Mouse (Mus musculus) myocyte (in vitro differentiated cells): Measurements from ENCODE around the gene Irx5. TPM values are rescaled to one million over a fixed set of nuclear protein-coding genes. Genes with fewer than 3 reads are reported as not detected.
A peak's percentile ranks its signal among the peaks of the same experiment; 100 is the strongest.

Experiments used
- H3K27me3 ChIP-seq: one replicate; pipeline ENCODE4 v1.6.1; 2011; ENCODE audit not compliant: control insufficient read depth, insufficient read depth, insufficient read length
- H3K36me3 ChIP-seq: one replicate; pipeline ENCODE4 v1.6.1; 2011; ENCODE audit not compliant: control insufficient read depth, insufficient read depth
- H3K4me2 ChIP-seq: one replicate; pipeline ENCODE4 v1.6.1; 2011; ENCODE audit warnings: low read depth, control low read depth
- H3K4me3 ChIP-seq: one replicate; pipeline ENCODE4 v1.5.1; 2011; ENCODE audit warnings: mild to moderate bottlenecking, control low read depth, moderate library complexity
- H3K79me2 ChIP-seq: one replicate; pipeline ENCODE4 v1.6.1; 2011; ENCODE audit not compliant: control insufficient read depth, insufficient read depth
- H3ac ChIP-seq: one replicate; pipeline ENCODE4 v1.6.1; 2011; ENCODE audit not compliant: control insufficient read depth, insufficient read length
- CEBPB ChIP-seq: IDR thresholded peaks from 2 replicates; pipeline ENCODE4 v1.6.1; 2011; ENCODE audit warnings: mild to moderate bottlenecking, moderate library complexity; ENCODE audit not compliant: poor library complexity, insufficient read depth, severe bottlenecking
- E2F4 ChIP-seq: IDR thresholded peaks from one replicate; pipeline ENCODE4 v1.6.1; 2011; ENCODE audit warnings: mild to moderate bottlenecking, control low read depth, moderate library complexity; ENCODE audit not compliant: insufficient read depth
- MAX ChIP-seq: IDR thresholded peaks from one replicate; pipeline ENCODE4 v1.6.1; 2011; ENCODE audit warnings: low read depth, mild to moderate bottlenecking, control low read depth
- MYOD1 ChIP-seq, 3 experiments: IDR thresholded peaks; one replicate each; pipeline ENCODE4 v1.6.1; 2011; ENCODE audit warnings: control low read depth in 2 of 3, low read depth in 2 of 3, mild to moderate bottlenecking in 2 of 3, moderate library complexity in 1 of 3; ENCODE audit not compliant: insufficient read length in 2 of 3, control insufficient read depth in 1 of 3
- MYOG ChIP-seq, 3 experiments: IDR thresholded peaks; one replicate each; pipeline ENCODE4 v1.6.1; 2011; ENCODE audit warnings: control low read depth in 2 of 3, low read depth in 2 of 3, mild to moderate bottlenecking in 2 of 3; ENCODE audit not compliant: insufficient read length in 2 of 3, control insufficient read depth in 1 of 3, insufficient read depth in 1 of 3
- POLR2A ChIP-seq: IDR thresholded peaks from one replicate; pipeline ENCODE4 v1.6.1; 2011; ENCODE audit warnings: low read depth, mild to moderate bottlenecking, control low read depth, moderate library complexity; ENCODE audit not compliant: insufficient read length
- POLR2AphosphoS2 ChIP-seq: IDR thresholded peaks from one replicate; pipeline ENCODE4 v1.6.1; 2011; ENCODE audit warnings: low read depth, control low read depth; ENCODE audit not compliant: insufficient read length
- REST ChIP-seq: IDR thresholded peaks from one replicate; pipeline ENCODE4 v1.6.1; 2011; ENCODE audit warnings: mild to moderate bottlenecking, control low read depth, moderate library complexity; ENCODE audit not compliant: insufficient read depth, insufficient read length
- SRF ChIP-seq: IDR thresholded peaks from one replicate; pipeline ENCODE4 v1.6.1; 2011; ENCODE audit warnings: low read depth; ENCODE audit not compliant: control insufficient read depth, insufficient read length
- TCF12 ChIP-seq: IDR thresholded peaks from one replicate; pipeline ENCODE4 v1.6.1; 2011; ENCODE audit warnings: mild to moderate bottlenecking, control low read depth; ENCODE audit not compliant: poor library complexity, insufficient read depth, severe bottlenecking
- TCF3 ChIP-seq: IDR thresholded peaks from one replicate; pipeline ENCODE4 v1.6.1; 2011; ENCODE audit warnings: low read depth, control low read depth; ENCODE audit not compliant: insufficient read length
- USF1 ChIP-seq: IDR thresholded peaks from one replicate; pipeline ENCODE4 v1.6.1; 2011; ENCODE audit warnings: low read depth, mild to moderate bottlenecking, control low read depth, moderate library complexity
- polyA plus RNA-seq: library from polyadenylated mRNA; unstranded; fragments of >200 nt; fragmentation: generic; extraction: Trizol; gene quantifications from one replicate; pipeline ENCODE4 v1.2.1, GENCODE M21; 2012; ENCODE audit warnings: missing spikeins

Irx5 gene
- polyA plus RNA-seq = 8.2 TPM

GRCm38 (mm10) chr8:92357398-92357981 lies at the start of gene Irx5:
Irx5 (plus strand) TSS chr8:92357625.
- TF ChIP-seq MYOD1 (IDR thresholded peaks at IDR 0.05; ENCODE audit: control insufficient read depth in 1 of 3, insufficient read length in 2 of 3, low read depth in 2 of 3) (peak in 1 of 3 experiments; percentile 47), POLR2AphosphoS2 (peak; percentile 57), MYOG (IDR thresholded peaks at IDR 0.05; ENCODE audit: control insufficient read depth in 1 of 3, insufficient read depth in 1 of 3, insufficient read length in 2 of 3, low read depth in 2 of 3) (no peak), CEBPB (no peak), POLR2A (peak; percentile 73)
- H3K4me3 ChIP-seq = peak within 1 kb of the TSS; percentile 95
- peaks cover 6% of the 10 kb centered on the region for H3K36me3 ChIP-seq
- H3K79me2 ChIP-seq = peaks cover 40% of the 10 kb centered on the region
- no peaks in the 10 kb centered on the region for H3K27me3 ChIP-seq
- peak within 1 kb of the TSS; percentile 98 for H3ac ChIP-seq
- peak within 1 kb of the TSS; percentile 85 for H3K4me2 ChIP-seq

DNA sequence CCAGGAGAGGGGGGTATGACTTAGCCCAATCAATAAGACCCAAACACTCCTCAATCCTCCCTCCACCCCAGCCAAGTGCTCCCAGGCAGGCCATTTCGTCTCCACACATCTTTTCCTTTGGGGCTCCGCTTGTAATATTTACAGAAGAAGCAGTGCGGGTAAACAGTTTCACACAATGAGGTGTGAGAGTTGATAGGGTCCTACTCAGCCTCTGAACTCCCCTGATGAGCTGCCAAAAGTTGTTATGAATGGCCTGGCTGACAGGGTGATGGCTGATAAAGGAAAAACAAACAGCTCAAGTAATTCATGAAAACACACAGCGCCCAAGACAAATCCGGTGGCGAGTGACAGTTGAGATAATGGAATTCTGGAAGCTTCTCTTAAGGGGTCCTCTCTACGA lies 45.2 kb upstream of the Irx5 start:
- no peaks in the 10 kb centered on the region for H3K27me3 ChIP-seq
- TF ChIP-seq USF1 = no peak
- no peak for TF ChIP-seq MYOG (IDR thresholded peaks at IDR 0.05; ENCODE audit: control insufficient read depth in 1 of 3, insufficient read depth in 1 of 3, insufficient read length in 2 of 3, low read depth in 2 of 3)
- TF ChIP-seq TCF12 = no peak
- no peak for TF ChIP-seq POLR2A
- no peak for TF ChIP-seq E2F4
- TF ChIP-seq MAX = no peak
- no peak for TF ChIP-seq SRF
- TF ChIP-seq POLR2AphosphoS2 = no peak
- TF ChIP-seq TCF3 = no peak
- TF ChIP-seq REST = no peak
- no peak for TF ChIP-seq CEBPB
- no peak for TF ChIP-seq MYOD1 (IDR thresholded peaks at IDR 0.05; ENCODE audit: control insufficient read depth in 1 of 3, insufficient read length in 2 of 3, low read depth in 2 of 3)
- H3K4me3 ChIP-seq = no peak overlapping the region
- H3K79me2 ChIP-seq = no peaks in the 10 kb centered on the region
- H3K36me3 ChIP-seq = no peaks in the 10 kb centered on the region
- no peak overlapping the region for H3K4me2 ChIP-seq
- H3ac ChIP-seq = no peak overlapping the region

GRCm38 (mm10) chr8:92313707-92314106 lies 43.7 kb upstream of the Irx5 start:
- Histone ChIP-seq H3K27me3 (no peaks in the 10 kb centered on the region), H3K4me2 (no peak overlapping the region), H3K79me2 (no peaks in the 10 kb centered on the region), H3K4me3 (no peak overlapping the region), H3ac (no peak overlapping the region), H3K36me3 (no peaks in the 10 kb centered on the region)
- no peak for TF ChIP-seq REST
- TF ChIP-seq TCF3 = no peak
- no peak for TF ChIP-seq CEBPB
- no peak for TF ChIP-seq E2F4
- TF ChIP-seq MYOD1 (IDR thresholded peaks at IDR 0.05; ENCODE audit: control insufficient read depth in 1 of 3, insufficient read length in 2 of 3, low read depth in 2 of 3) = no peak
- TF ChIP-seq TCF12 = no peak
- no peak for TF ChIP-seq POLR2AphosphoS2

GRCm38 (mm10) chr8:92323751-92324150 lies 33.7 kb upstream of the Irx5 start:
- TF ChIP-seq USF1 (no peak), TCF3 (no peak), MYOD1 (IDR thresholded peaks at IDR 0.05; ENCODE audit: control insufficient read depth in 1 of 3, insufficient read length in 2 of 3, low read depth in 2 of 3) (no peak), CEBPB (no peak), TCF12 (no peak), POLR2A (no peak), REST (no peak), E2F4 (no peak), POLR2AphosphoS2 (no peak), SRF (no peak), MYOG (IDR thresholded peaks at IDR 0.05; ENCODE audit: control insufficient read depth in 1 of 3, insufficient read depth in 1 of 3, insufficient read length in 2 of 3, low read depth in 2 of 3) (no peak), MAX (no peak)
- Histone ChIP-seq H3ac (no peak overlapping the region), H3K4me2 (no peak overlapping the region), H3K79me2 (no peaks in the 10 kb centered on the region), H3K36me3 (peaks cover 21% of the 10 kb centered on the region), H3K4me3 (no peak overlapping the region), H3K27me3 (no peaks in the 10 kb centered on the region)

DNA sequence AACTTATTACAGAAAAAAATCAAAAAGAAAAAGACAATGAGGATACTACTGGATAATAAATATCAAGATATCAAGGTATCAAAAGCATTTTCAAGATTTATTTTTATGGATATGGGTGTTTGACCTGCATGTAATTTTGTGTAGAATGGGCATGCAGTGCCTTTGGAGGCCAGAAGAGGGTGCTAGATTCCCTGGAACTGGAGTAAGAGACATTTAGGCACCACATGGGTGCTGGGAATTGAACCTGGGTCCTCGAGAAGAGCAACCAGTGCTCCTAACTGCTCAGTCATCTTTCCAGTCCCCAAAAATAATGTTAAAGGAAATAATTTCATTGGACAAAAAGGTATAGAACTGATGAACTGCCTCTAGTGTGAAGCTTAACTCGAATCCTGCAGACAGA lies 30.2 kb upstream of the Irx5 start:
- no peak overlapping the region for H3K4me2 ChIP-seq
- H3K4me3 ChIP-seq = no peak overlapping the region
- no peaks in the 10 kb centered on the region for H3K27me3 ChIP-seq
- peaks cover 26% of the 10 kb centered on the region for H3K36me3 ChIP-seq
- no peaks in the 10 kb centered on the region for H3K79me2 ChIP-seq
- H3ac ChIP-seq = no peak overlapping the region
- TF ChIP-seq TCF3 (no peak), SRF (no peak), POLR2AphosphoS2 (no peak), USF1 (no peak), REST (no peak), TCF12 (no peak), E2F4 (no peak), CEBPB (no peak), MAX (no peak), MYOD1 (IDR thresholded peaks at IDR 0.05; ENCODE audit: control insufficient read depth in 1 of 3, insufficient read length in 2 of 3, low read depth in 2 of 3) (no peak), POLR2A (no peak), MYOG (IDR thresholded peaks at IDR 0.05; ENCODE audit: control insufficient read depth in 1 of 3, insufficient read depth in 1 of 3, insufficient read length in 2 of 3, low read depth in 2 of 3) (no peak)
